Mouse (Mus musculus) adrenal gland, adult (tissue): Measurements from ENCODE around the gene Plcb2.

ENCODE experiments used
- DNase-seq, 2 experiments: peaks; one replicate each; pipeline ENCODE4 v3.0.0; 2022 to 2023; ENCODE audit warnings: low spot score in 1 of 2; ENCODE audit not compliant: inconsistent age in 2 of 2

Gene Plcb2

GRCm38 (mm10) chr2:118662902-118663803 is 65.1 kb downstream of the Plcb2 start, which contains the start of gene Pak6:
Gene Pak6 (plus strand): TSS chr2:118663303.
- DNase-seq = peak in 1 of 2 experiments; percentile 69

GRCm38 (mm10) chr2:118661891-118662290 is 66.3 kb downstream of the Plcb2 start:
- DNase-seq = no peak

- peak; percentile 60 to 87 for DNase-seq
Measured at GRCm38 (mm10) chr2:118659998-118660452, 68.2 kb downstream of the Plcb2 start.

- DNase-seq = no peak
Measured at GRCm38 (mm10) chr2:118659493-118659892, 68.7 kb downstream of the Plcb2 start.

DNA sequence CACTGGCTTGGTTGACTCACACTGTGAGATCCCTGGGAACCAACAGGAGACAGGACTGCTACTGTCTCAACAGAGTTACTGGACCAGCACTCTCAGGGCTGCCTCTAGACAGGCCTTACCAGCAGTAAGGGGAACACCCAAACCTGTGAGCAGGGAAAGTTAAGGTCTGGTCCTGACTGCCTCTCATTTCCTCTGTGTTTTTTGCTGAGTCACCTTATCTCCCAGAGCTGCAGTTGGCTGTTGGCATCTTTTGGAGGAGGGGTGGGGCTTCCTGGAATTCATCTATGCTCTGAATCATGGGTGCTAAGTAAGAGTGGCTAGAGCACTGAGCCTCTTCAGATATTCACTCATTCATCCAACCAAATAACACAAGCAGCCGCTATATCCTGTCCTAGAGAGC is 69.2 kb downstream of the Plcb2 start:
- peak; percentile 75 to 94 for DNase-seq

GRCm38 (mm10) chr2:118658457-118658856 is 69.8 kb downstream of the Plcb2 start:
- peak in 1 of 2 experiments; percentile 56 for DNase-seq
